Mouse (Mus musculus) spleen, adult 2 months (tissue): ENCODE results near the gene Uap1.

Source experiments
- CTCF ChIP-seq: fragments of 200-500 bp; IDR thresholded peaks from 2 replicates; pipeline ENCODE4 v1.5.1; 2011; ENCODE audit warnings: mild to moderate bottlenecking, inconsistent platforms; ENCODE audit not compliant: insufficient read depth, insufficient read length, insufficient replicate concordance; ENCODE audit errors: extremely low read depth
- POLR2A ChIP-seq: fragments of 200-500 bp; IDR thresholded peaks from 2 replicates; pipeline ENCODE4 v1.6.1; 2011; ENCODE audit warnings: low read depth, low read length, inconsistent platforms

DNA sequence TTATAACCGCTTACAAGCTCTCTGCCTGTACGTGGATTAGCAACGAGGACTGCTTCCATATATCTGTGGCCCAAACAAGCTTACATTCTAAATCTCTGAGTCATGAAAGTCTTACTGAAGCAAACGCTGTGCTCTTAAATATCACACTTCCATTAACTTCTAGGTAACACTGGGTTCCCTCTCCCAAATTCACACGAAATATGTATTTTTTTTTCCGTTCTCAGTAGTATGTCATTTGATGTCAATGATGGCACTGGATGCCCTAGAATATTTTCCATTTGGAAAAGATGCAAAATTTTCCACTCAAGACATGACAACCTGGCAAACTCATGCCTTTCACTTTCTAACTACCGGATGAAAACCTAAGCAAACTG is 39.6 kb upstream of the Uap1 start:
- TF ChIP-seq CTCF: no peak
- TF ChIP-seq POLR2A: no peak
